Mouse (Mus musculus): Measurements from ENCODE around the gene Tmem30a. TPM values are rescaled to one million over a fixed set of nuclear protein-coding genes. Genes with fewer than 3 reads are reported as not detected.

Gene Tmem30a
- polyA plus RNA-seq, 1 experiment = 33.3 TPM

DNA sequence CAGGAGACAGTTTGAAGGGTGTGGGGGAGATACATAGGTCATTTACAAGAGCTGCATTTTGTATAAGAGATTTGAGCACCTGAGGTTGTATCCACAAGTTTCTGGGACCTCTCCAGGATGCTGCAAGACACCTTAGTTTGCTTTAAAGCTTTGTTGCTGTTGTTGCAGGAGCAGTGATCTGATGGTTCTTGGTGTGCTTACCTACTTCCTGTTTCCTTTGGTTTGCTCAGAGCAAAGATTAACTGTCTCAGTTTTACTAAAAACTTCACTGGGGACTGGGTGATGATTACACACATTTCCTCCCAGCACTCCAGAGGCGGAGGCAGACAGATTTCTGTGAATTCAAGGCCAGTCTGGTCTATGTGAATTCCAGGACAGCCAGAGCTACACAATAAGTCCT, 1.8 kb upstream of the Tmem30a start:
- no peak for DNase-seq (ENCODE audit: low read depth)

GRCm38 (mm10) chr9:79785794-79786085, 7.6 kb downstream of the Tmem30a start:
- no peak for DNase-seq (ENCODE audit: low read depth)

- no peak for DNase-seq (ENCODE audit: low read depth)
Observed at GRCm38 (mm10) chr9:79784934-79785793, 8.1 kb downstream of the Tmem30a start.

DNA sequence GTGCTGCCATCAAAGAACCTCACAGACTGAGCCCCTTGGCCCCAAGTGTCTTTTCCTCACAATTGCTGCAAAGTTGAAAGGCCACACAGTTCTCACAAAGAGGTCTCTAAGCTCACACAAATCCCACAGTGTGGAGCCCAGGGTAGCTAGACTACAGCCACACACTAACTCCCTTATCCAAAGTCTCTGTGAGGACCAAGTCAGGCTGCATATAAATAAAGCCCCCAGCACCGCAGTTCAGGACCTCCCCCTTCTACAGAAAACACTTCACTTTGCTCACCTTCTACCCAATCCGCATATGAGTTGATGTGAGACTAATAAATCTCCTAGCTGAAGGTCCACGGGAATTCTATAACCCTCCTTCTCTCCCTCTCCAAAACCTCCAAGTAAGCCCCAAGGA, 8.9 kb downstream of the Tmem30a start:
- no peak for DNase-seq (ENCODE audit: low read depth)

- no peak for DNase-seq (ENCODE audit: low read depth)
Observed at GRCm38 (mm10) chr9:79779354-79779753, 14.0 kb downstream of the Tmem30a start.

DNA sequence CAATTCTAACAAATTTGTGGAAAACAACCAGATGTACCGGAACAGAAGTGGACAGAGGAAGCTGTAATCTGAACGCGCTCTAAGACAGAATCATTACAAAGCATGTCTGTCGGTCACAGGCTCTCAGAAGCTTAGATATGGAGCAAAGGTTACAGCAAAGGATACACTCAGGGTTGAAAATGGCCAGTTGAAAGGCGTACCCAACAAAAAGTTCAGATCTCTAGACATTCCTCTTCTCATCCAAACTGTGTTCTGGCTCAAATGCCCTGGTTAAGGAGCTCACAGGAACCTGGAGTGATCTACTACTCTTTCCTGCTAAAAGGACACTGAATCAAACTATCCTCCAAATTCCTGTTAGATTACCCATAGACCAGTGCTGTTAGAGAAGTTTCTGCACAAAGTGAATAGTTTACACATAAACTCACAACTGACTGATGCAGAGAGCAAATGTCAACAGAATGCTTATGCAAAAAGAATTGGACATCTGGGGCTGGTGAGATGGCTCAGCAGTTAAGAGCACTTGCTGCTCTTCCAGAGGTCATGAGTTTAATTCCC, 26.2 kb downstream of the Tmem30a start:
- DNase-seq (ENCODE audit: low read depth) = no peak

- no peak for DNase-seq (ENCODE audit: low read depth)
Observed at GRCm38 (mm10) chr9:79765329-79765728, 28.0 kb downstream of the Tmem30a start.

DNA sequence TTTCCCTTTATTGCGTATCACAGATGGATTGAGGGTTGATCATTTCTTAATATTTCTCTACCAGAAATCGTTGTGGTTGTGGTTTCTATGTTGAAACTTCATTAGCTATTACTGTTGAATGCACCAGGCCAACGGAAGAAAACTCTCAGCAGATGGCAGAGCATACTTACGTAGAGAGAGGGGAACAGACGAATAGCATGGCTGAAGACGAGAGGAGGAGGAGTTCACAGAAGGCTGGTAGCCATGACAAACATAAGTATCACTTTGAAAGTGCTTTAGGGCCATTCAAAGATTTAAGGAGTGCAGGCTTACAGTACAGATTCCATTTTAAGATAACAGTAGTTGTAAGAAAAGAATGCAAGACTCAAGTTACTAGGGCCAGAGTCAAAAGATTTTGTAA, 30.8 kb downstream of the Tmem30a start:
- DNase-seq (ENCODE audit: low read depth) = no peak

GRCm38 (mm10) chr9:79760076-79760475, 33.2 kb downstream of the Tmem30a start:
- DNase-seq (ENCODE audit: low read depth) = no peak

DNA sequence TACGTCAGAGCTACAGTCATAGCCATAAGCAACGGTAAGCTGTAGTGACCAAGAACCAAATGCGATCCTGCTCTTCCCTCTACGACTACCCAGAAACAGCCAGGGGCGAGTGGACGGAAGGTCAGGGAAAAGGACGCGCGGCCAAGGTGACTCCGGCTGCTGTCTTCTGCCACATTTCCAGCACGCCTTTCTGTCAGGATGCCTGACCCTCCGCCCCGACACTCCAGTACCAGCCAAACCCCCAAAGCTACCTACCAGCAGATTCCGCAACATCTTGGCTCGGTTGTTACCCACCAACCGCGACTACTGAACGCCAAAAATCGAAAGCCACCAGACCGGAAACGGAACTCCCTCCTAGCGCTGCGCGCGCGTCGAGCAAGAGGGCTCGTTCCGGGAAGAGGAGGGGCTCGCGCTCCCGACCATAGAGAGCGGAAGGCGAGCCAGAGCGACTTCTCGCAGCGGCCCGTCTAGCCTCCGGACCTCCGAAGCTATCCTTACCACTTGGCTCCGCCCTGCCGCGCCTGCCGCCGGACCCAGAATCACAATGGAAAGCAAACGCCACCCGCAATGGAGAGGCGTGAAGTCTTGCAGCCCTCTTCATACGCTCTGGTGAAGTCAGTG, 33.8 kb downstream of the Tmem30a start, which contains the start of gene Cox7a2:
Cox7a2 (minus strand) TSS at position 494 of the 621 bp plus-strand sequence.
- peak; percentile 68 for DNase-seq (ENCODE audit: low read depth)

- no peak for DNase-seq (ENCODE audit: low read depth)
Observed at GRCm38 (mm10) chr9:79755311-79755710, 38.0 kb downstream of the Tmem30a start.

DNA sequence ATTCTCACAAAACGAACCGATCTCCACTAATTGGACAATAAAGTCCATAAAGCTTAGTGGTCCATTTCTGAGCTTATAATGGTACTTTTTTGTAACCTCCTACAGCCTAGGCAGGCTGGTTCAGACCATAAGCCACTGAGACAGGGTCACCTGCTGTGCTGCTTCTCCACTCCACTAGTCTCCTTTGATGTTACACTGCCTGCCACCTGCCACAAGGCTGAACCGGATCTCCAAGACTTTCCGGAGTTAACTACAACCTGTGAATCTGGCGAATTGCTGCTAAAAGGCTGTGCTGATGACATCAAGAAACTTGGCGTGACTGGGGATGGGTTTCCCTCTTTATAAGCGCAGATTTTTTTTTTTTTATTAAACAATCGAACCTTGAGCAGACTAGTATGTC, 41.5 kb downstream of the Tmem30a start:
- no peak for DNase-seq (ENCODE audit: low read depth)

- DNase-seq (ENCODE audit: low read depth) = no peak
Observed at GRCm38 (mm10) chr9:79750709-79751108, 42.6 kb downstream of the Tmem30a start.

DNA sequence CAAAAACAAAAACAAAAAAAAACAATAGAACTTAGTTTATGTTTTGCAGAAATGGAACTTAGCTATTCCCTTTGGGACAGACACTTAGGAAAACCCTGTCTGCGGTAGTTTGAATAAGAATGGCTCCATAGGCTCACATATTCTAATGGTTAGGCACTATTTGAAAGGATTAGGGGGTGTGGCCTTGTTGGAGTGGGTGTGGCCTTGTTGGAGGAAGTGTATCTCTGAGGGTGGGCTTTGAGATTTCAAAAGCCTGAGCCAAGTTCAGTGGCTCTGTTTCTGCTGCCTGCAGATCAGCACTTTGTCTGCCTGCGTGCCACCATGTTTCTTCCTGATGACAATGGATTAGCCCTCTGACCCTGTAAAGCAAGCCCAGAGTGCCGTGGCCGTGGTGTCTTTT, 48.3 kb downstream of the Tmem30a start:
- DNase-seq (ENCODE audit: low read depth) = no peak

DNA sequence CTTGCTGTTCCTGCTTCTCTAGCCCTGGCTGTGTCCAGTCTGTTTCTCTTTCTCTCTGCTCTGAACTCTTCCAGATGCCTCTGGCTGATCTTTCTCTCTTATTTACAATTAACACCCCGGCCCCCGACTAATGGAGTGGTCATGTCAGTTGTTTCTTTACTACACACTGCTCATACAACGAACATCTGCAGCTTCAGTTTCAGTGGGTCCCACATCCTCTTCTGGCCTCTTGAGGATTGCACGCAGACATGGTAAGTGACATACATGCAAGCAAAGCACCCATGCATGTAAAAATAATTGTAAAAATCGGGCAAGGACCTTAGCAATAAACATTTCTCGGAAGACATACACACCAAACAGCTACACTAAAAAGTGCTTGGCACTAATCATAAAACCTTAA, 57.7 kb downstream of the Tmem30a start:
- DNase-seq (ENCODE audit: low read depth) = no peak

GRCm38 (mm10) chr9:79730301-79730700, 63.0 kb downstream of the Tmem30a start:
- DNase-seq (ENCODE audit: low read depth) = no peak

DNA sequence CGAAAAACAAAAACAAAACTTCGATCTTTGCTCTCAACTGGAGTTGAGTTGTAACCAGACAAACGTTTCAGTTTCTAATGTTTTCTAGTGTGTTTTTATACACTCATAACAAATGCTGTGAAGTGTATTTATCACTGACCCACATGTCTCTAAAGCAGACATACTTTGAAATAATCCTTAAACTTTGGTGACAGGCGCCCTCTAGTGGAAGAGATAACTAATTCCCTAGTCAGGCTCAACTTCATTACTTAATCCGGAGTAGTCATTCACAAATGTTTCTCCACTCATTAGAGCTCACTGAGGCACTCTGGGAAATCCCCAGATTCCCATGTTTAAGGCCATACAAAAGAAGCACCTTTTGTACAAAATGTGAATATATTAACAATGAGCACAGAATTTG, 70.2 kb downstream of the Tmem30a start:
- no peak for DNase-seq (ENCODE audit: low read depth)

GRCm38 (mm10) chr9:79721056-79721455, 72.3 kb downstream of the Tmem30a start:
- DNase-seq (ENCODE audit: low read depth) = no peak

GRCm38 (mm10) chr9:79720143-79720542, 73.2 kb downstream of the Tmem30a start:
- DNase-seq (ENCODE audit: low read depth) = no peak

DNA sequence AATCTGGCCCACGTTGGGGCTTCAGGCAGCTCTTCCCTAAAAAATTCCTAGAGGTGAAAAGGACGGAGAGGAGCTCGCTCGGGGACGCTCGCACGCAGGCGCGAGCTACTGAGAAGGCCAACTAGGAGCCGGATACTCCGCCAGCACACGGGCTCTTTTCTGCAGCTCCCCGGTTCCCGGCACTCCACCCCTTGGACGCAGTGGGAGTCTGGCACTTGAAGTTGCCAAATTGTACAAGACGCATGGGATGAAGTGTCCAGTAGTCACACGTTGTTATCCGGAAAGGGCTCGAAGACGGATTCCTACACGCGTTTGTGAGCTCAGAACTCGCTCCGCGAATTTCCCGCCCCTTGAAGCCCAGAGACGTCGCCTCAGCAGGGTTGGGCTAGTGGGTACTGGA, 73.9 kb downstream of the Tmem30a start:
- DNase-seq (ENCODE audit: low read depth) = no peak

Measured in gonadal fat pad, adult 2 months (tissue).